Mouse (Mus musculus) forebrain, embryonic 14.5 days (tissue): ENCODE measurements around the gene Psenen. TPM values are rescaled to one million over a fixed set of nuclear protein-coding genes. Genes with fewer than 3 reads are reported as not detected.
A peak's percentile ranks its signal among the peaks of the same experiment; 100 is the strongest.

Experiments used
- ATAC-seq: fragments of 200-750 bp; cut with Nextera tagmentation; 2 replicates; pipeline ENCODE4 v1.8.0; 2017; ENCODE audit warnings: mild to moderate bottlenecking, moderate library complexity
- DNase-seq: peaks from one replicate; pipeline ENCODE4 v3.0.0-alpha.2; 2015; ENCODE audit warnings: low spot score
- H3K27ac ChIP-seq: fragments of 300-500 bp; sonication (generic); 2 replicates; pipeline ENCODE4 v1.5.1; 2014; ENCODE audit warnings: low read depth, mild to moderate bottlenecking, control low read depth, low read length, moderate library complexity
- H3K27me3 ChIP-seq: fragments of 300-500 bp; sonication (generic); replicated peaks from 2 replicates; pipeline ENCODE4 v1.6.1; 2014; ENCODE audit warnings: low read length, control low read depth, mixed read lengths; ENCODE audit not compliant: control insufficient read depth, insufficient read depth
- H3K36me3 ChIP-seq: fragments of 300-500 bp; sonication (generic); 2 replicates; pipeline ENCODE4 v1.6.1; 2014; ENCODE audit warnings: low read length, control low read depth; ENCODE audit not compliant: control insufficient read depth, insufficient read depth
- H3K4me1 ChIP-seq: fragments of 300-500 bp; sonication (generic); 2 replicates; pipeline ENCODE4 v1.6.1; 2014; ENCODE audit warnings: antibody characterized with exemption, low read length, control low read depth; ENCODE audit not compliant: control insufficient read depth, insufficient read depth
- H3K4me2 ChIP-seq: fragments of 300-500 bp; sonication (generic); 2 replicates; pipeline ENCODE4 v1.6.1; 2014; ENCODE audit warnings: mild to moderate bottlenecking, control low read depth, low read length
- H3K4me3 ChIP-seq: fragments of 300-500 bp; sonication (generic); 2 replicates; pipeline ENCODE4 v1.5.1; 2014; ENCODE audit warnings: low read depth, low read length, control low read depth
- H3K9ac ChIP-seq: fragments of 300-500 bp; sonication (generic); 2 replicates; pipeline ENCODE4 v1.6.1; 2014; ENCODE audit warnings: mild to moderate bottlenecking, low read length, control low read depth, moderate library complexity
- H3K9me3 ChIP-seq: fragments of 300-500 bp; sonication (generic); replicated peaks from 2 replicates; pipeline ENCODE4 v1.6.1; 2016; ENCODE audit warnings: low read length, control low read depth, mixed read lengths; ENCODE audit not compliant: control insufficient read depth
- WGBS: fragments of 180-500 bp; shearing (Covaris S2); extraction: QIAGEN DNeasy Blood & Tissue Kit; methylation state at CpG from one replicate; pipeline ENCODE4 v1.1.7; 2014; 5-methylcytosine and 5-hydroxymethylcytosine counted together
- polyA plus RNA-seq: library from polyadenylated mRNA; unstranded; fragments of >200 nt; fragmentation: Nextera tagmentation; extraction: Ambion mirVana; gene quantifications from 2 replicates; pipeline ENCODE4 v1.2.1, GENCODE M21; 2014

The Psenen gene
- polyA plus RNA-seq, 1 experiment from 2014 or later, result 143 TPM

- Histone ChIP-seq H3K4me3 (no peak overlapping the region), H3K4me2 (no peak overlapping the region), H3K9me3 (no peaks in the 10 kb centered on the region), H3K4me1 (peaks cover 13% of the 10 kb centered on the region), H3K27ac (no peak overlapping the region), H3K27me3 (no peaks in the 10 kb centered on the region), H3K9ac (no peak overlapping the region), H3K36me3 (peaks cover 34% of the 10 kb centered on the region)
- WGBS, result 69% methylated on average over 2 of the region's 2 CpGs
- ATAC-seq (no peak), DNase-seq (no peak)
Measured at GRCm38 (mm10) chr7:30560296-30560695, 3.1 kb downstream of the Psenen start.

- H3K27ac ChIP-seq, result no peak within 1 kb of the TSS; the same call in 1 of the 2 replicates
- no peaks in the 10 kb centered on the region for H3K27me3 ChIP-seq
- WGBS, result under 1% methylated on average over 20 of the region's 20 CpGs
- DNase-seq (peak; percentile 99), ATAC-seq (peak; percentile 88)
- peaks cover 34% of the 10 kb centered on the region for H3K36me3 ChIP-seq
- peak within 1 kb of the TSS; percentile 62 for H3K4me3 ChIP-seq
- H3K9me3 ChIP-seq, result no peaks in the 10 kb centered on the region
- H3K4me1 ChIP-seq, result peaks cover 13% of the 10 kb centered on the region
- peak within 1 kb of the TSS; percentile 77 for H3K9ac ChIP-seq
- peak within 1 kb of the TSS; percentile 98 for H3K4me2 ChIP-seq
Measured at GRCm38 (mm10) chr7:30559443-30559954, 3.9 kb downstream of the Psenen start, which contains the start of gene Lin37. Lin37 (minus strand) TSS chr7:30559838.

- H3K36me3 ChIP-seq, result peaks cover 39% of the 10 kb centered on the region
- no peak overlapping the region; the same call in 1 of the 2 replicates for H3K27ac ChIP-seq
- peak overlapping the region; percentile 98 for H3K4me2 ChIP-seq
- no peak for DNase-seq
- H3K4me1 ChIP-seq, result peaks cover 12% of the 10 kb centered on the region
- peak overlapping the region; percentile 77 for H3K9ac ChIP-seq
- peak overlapping the region; percentile 62 for H3K4me3 ChIP-seq
- 16% methylated on average over 12 of the region's 12 CpGs for WGBS
- H3K27me3 ChIP-seq, result no peaks in the 10 kb centered on the region
- ATAC-seq, result no peak
- H3K9me3 ChIP-seq, result no peaks in the 10 kb centered on the region
Measured at GRCm38 (mm10) chr7:30558656-30559442, 4.6 kb downstream of the Psenen start.

- H3K36me3 ChIP-seq, result peaks cover 39% of the 10 kb centered on the region
- H3K9ac ChIP-seq, result peak overlapping the region; percentile 17; the same call in 1 of the 2 replicates
- H3K27me3 ChIP-seq, result no peaks in the 10 kb centered on the region
- DNase-seq (no peak), ATAC-seq (no peak)
- no peak overlapping the region for H3K4me3 ChIP-seq
- peaks cover 16% of the 10 kb centered on the region for H3K4me1 ChIP-seq
- no peaks in the 10 kb centered on the region for H3K9me3 ChIP-seq
- H3K27ac ChIP-seq, result no peak overlapping the region
- H3K4me2 ChIP-seq, result peak overlapping the region; percentile 98; the same call in 1 of the 2 replicates
- WGBS, result 90% methylated on average over 13 of the region's 13 CpGs
Measured at GRCm38 (mm10) chr7:30557901-30558514, 5.4 kb downstream of the Psenen start.

GRCm38 (mm10) chr7:30556894-30557536, 6.4 kb downstream of the Psenen start:
- no peak overlapping the region for H3K4me3 ChIP-seq
- no peaks in the 10 kb centered on the region for H3K27me3 ChIP-seq
- no peak for ATAC-seq
- WGBS, result 94% methylated on average over 18 of the region's 18 CpGs
- DNase-seq, result no peak
- no peak overlapping the region for H3K9ac ChIP-seq
- no peaks in the 10 kb centered on the region for H3K9me3 ChIP-seq
- peaks cover 17% of the 10 kb centered on the region for H3K4me1 ChIP-seq
- no peak overlapping the region for H3K4me2 ChIP-seq
- H3K36me3 ChIP-seq, result peaks cover 39% of the 10 kb centered on the region
- no peak overlapping the region for H3K27ac ChIP-seq

GRCm38 (mm10) chr7:30553810-30554584, 9.4 kb downstream of the Psenen start:
- Histone ChIP-seq H3K4me3 (0 out of 2 replicates have a peak overlapping the region, but pooled peaks have one; percentile 47), H3K4me1 (peaks cover 19% of the 10 kb centered on the region), H3K9me3 (no peaks in the 10 kb centered on the region), H3K9ac (peak overlapping the region; percentile 59), H3K27me3 (no peaks in the 10 kb centered on the region), H3K27ac (no peak overlapping the region; the same call in 1 of the 2 replicates), H3K36me3 (peaks cover 37% of the 10 kb centered on the region), H3K4me2 (peak overlapping the region; percentile 77)
- DNase-seq (no peak), ATAC-seq (no peak)
- 85% methylated on average over 22 of the region's 22 CpGs for whole genome bisulfite sequencing

GRCm38 (mm10) chr7:30553021-30553589, 10.3 kb downstream of the Psenen start:
- 2% methylated on average over 23 of the region's 23 CpGs for WGBS
- Histone ChIP-seq H3K27ac (peak overlapping the region; percentile 59; the same call in 1 of the 2 replicates), H3K4me1 (peaks cover 11% of the 10 kb centered on the region), H3K27me3 (no peaks in the 10 kb centered on the region), H3K4me2 (peak overlapping the region; percentile 77), H3K4me3 (peak overlapping the region; percentile 47), H3K9ac (peak overlapping the region; percentile 59), H3K9me3 (no peaks in the 10 kb centered on the region), H3K36me3 (peaks cover 43% of the 10 kb centered on the region)
- peak; percentile 56 for DNase-seq
- no peak for ATAC-seq
